Mouse (Mus musculus) cortical plate, adult 2 months (tissue): Measurements from ENCODE around the gene Prkar2b.

Experiments
- CTCF ChIP-seq: fragments of 200-500 bp; IDR thresholded peaks from 2 replicates; pipeline ENCODE4 v1.5.1; 2011; ENCODE audit warnings: mild to moderate bottlenecking, control low read depth, low read length; ENCODE audit not compliant: insufficient read depth; ENCODE audit errors: extremely low read depth
- POLR2A ChIP-seq: fragments of 200-500 bp; IDR thresholded peaks from 2 replicates; pipeline ENCODE4 v1.6.1; 2011; ENCODE audit warnings: mild to moderate bottlenecking, low read length, control low read depth; ENCODE audit not compliant: insufficient read depth; ENCODE audit errors: extremely low read depth

DNA sequence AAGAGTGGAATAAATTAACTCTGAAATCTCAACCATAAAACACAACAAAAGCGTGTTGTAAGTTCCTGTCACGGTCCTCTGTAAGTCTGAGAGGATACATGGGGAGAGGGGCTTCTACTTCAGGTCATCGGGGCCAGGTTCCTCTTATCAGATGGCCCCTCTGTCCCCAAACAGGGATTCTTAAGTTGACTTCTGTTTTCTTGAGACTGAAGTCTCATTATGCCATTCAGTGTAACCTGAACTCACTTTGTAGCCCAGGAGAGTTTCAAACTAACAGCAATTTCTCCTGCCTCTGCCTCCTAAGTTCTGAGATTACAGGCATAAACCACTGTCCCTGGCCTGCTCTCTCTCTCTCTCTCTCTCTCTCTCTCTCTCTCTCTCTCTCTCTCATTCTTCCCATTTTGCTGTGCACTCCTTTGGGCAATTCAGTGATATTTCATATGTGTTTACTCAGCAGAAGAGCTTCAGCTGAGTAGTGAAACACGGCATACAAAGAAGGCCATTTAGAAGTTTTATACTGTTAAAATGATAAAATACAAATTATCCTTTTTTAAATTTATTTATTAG, 43.9 kb upstream of the Prkar2b start:
- TF ChIP-seq POLR2A (no peak), CTCF (no peak)
